Mouse (Mus musculus): ENCODE data around the gene Phf24. TPM values are rescaled to one million over a fixed set of nuclear protein-coding genes. Genes with fewer than 3 reads are reported as not detected.

The Phf24 gene
- polyA plus RNA-seq, 1 experiment from 2014 or later, result 0.51 TPM

DNA sequence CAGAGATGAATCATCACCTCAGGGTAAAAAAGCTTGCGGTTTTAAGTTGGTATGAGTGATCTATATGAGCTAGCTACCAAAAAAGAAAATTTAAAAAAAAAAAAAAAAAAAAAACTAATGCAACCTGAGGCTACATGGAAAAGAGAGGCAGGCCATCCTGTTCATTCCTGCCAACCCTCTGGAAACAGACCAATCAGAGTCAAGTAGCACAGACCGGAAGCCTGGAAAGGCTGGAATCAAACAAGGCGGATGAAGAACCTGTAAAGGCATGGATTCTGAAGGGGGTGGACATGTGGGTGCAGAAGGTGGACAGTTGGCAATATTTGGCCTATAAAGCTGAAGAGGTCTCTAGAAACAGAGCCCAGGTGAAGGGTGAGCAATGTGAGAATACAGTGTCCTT, 29.0 kb downstream of the Phf24 start:
- no peak overlapping the region for H3K27ac ChIP-seq
- H3K9me3 ChIP-seq, result no peaks in the 10 kb centered on the region
- no peak overlapping the region for H3K4me3 ChIP-seq
- WGBS, result 88% methylated on average over 3 of the region's 3 CpGs
- no peak for DNase-seq (ENCODE audit: extremely low spot score, low spot score)
- no peaks in the 10 kb centered on the region for H3K36me3 ChIP-seq (replicated peaks)
- peaks cover 28% of the 10 kb centered on the region for H3K27me3 ChIP-seq (ENCODE audit: poor library complexity, severe bottlenecking)
- peaks cover 45% of the 10 kb centered on the region for H3K4me1 ChIP-seq

DNA sequence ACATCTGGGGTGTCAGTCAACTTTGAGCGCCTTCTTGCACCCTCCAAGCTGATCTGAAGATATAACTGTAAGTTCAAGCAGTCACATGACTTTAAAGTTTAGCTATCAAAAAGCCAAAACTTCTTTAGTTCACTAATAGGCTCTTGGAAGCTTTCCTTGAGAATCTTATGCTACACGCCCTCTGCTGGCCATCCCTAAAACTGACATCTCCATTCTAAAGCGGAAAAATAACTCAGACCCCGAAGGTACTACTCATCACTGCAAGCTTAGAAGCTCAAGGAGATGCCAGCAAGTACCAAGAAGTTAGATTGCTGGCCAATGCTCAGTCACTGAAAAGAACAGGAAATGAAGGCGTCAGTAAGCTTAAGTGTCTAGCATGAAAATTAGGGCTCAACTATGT, 29.5 kb downstream of the Phf24 start:
- Histone ChIP-seq H3K27me3 (ENCODE audit: poor library complexity, severe bottlenecking) (peaks cover 28% of the 10 kb centered on the region), H3K36me3 (replicated peaks) (no peaks in the 10 kb centered on the region), H3K27ac (no peak overlapping the region), H3K9me3 (no peaks in the 10 kb centered on the region), H3K4me3 (no peak overlapping the region), H3K4me1 (peaks cover 50% of the 10 kb centered on the region)
- WGBS, result 11% methylated on average over 5 of the region's 5 CpGs
- peak; percentile 66 for DNase-seq (ENCODE audit: extremely low spot score, low spot score)

DNA sequence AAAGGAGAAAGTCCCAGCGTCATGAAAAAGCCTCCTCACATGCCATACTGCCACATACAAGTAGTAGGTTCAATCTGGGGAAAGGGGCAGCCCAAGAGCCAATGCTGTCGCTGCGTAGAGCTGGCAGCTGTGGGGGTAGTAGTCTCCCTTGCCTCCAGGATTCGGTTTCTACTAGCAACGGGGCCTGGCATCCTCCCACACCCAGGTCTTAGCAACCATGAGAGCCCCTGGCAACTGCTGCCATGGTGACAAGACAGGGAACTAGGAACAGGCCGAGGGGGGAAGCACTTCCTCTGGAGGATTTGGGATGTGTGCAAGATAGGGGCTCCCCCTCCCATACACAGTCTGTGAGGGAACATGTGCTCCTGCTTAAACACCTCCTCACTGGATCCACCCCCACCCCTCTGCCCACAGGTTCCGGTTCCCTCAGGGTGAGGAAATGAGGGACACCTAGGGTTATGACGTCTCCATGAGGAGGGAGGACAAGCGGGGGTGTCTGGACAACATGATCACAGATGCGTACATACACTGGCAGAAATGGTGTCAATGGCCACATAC, 30.4 kb downstream of the Phf24 start:
- DNase-seq (ENCODE audit: extremely low spot score, low spot score), result peak; percentile 61
- Histone ChIP-seq H3K36me3 (replicated peaks) (no peaks in the 10 kb centered on the region), H3K4me1 (peaks cover 57% of the 10 kb centered on the region), H3K9me3 (no peaks in the 10 kb centered on the region), H3K4me3 (0 out of 2 replicates have a peak overlapping the region, but pooled peaks have one; percentile 7), H3K27me3 (ENCODE audit: poor library complexity, severe bottlenecking) (peaks cover 28% of the 10 kb centered on the region), H3K27ac (no peak overlapping the region)
- WGBS, result 46% methylated on average over 10 of the region's 10 CpGs

GRCm38 (mm10) chr4:42948527-42948926, 32.1 kb downstream of the Phf24 start:
- H3K36me3 ChIP-seq (replicated peaks), result peaks cover 9% of the 10 kb centered on the region; the same call in 1 of the 2 replicates
- H3K4me1 ChIP-seq, result peaks cover 74% of the 10 kb centered on the region
- 53% methylated on average over 13 of the region's 13 CpGs for WGBS
- 0 out of 2 replicates have a peak overlapping the region, but pooled peaks have one; percentile 98 for H3K27ac ChIP-seq
- H3K9me3 ChIP-seq, result no peaks in the 10 kb centered on the region
- peaks cover 28% of the 10 kb centered on the region for H3K27me3 ChIP-seq (ENCODE audit: poor library complexity, severe bottlenecking)
- no peak for DNase-seq (ENCODE audit: extremely low spot score, low spot score)
- H3K4me3 ChIP-seq, result peak overlapping the region; percentile 90; the same call in 1 of the 2 replicates

- Histone ChIP-seq H3K36me3 (replicated peaks) (peaks cover 9% of the 10 kb centered on the region; the same call in 1 of the 2 replicates), H3K9me3 (no peaks in the 10 kb centered on the region), H3K4me3 (peak overlapping the region; percentile 90), H3K4me1 (peaks cover 80% of the 10 kb centered on the region), H3K27ac (peak overlapping the region; percentile 98), H3K27me3 (ENCODE audit: poor library complexity, severe bottlenecking) (peaks cover 28% of the 10 kb centered on the region)
- peak; percentile 37 for DNase-seq (ENCODE audit: extremely low spot score, low spot score)
- 17% methylated on average over 14 of the region's 14 CpGs for WGBS
Measured at GRCm38 (mm10) chr4:42949051-42949675, 32.7 kb downstream of the Phf24 start.

DNA sequence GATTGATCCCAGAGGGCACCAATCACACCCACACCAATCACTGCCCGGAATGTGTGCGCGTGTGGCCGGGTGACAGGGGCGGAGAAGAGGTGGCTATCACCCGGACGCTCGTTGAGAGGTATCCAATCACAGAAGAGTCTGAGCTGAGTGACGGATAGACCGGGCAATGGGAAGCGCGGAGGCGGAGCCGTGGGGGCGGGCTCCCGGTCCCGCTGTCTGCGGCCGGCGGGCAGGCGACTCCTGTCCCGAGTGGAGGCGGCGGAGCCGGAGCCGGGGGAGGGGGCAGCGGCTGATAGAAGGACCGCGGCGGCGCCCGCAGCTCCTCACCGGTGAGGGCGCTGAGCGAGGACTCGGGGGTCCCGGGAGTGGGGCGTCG, 33.2 kb downstream of the Phf24 start, which contains the start of gene Dnajb5:
TSS of gene Dnajb5 (plus strand) at position 139 of the 376 bp plus-strand sequence.
- 1% methylated on average over 39 of the region's 39 CpGs for whole genome bisulfite sequencing
- no peaks in the 10 kb centered on the region for H3K9me3 ChIP-seq
- DNase-seq (ENCODE audit: extremely low spot score, low spot score), result peak; percentile 95
- H3K4me1 ChIP-seq, result peaks cover 85% of the 10 kb centered on the region
- peaks cover 11% of the 10 kb centered on the region for H3K36me3 ChIP-seq (replicated peaks)
- peak within 1 kb of the TSS; percentile 98 for H3K27ac ChIP-seq
- peak within 1 kb of the TSS; percentile 90 for H3K4me3 ChIP-seq
- peaks cover 28% of the 10 kb centered on the region for H3K27me3 ChIP-seq (ENCODE audit: poor library complexity, severe bottlenecking)

- peaks cover 16% of the 10 kb centered on the region for H3K36me3 ChIP-seq (replicated peaks)
- peaks cover 28% of the 10 kb centered on the region for H3K27me3 ChIP-seq (ENCODE audit: poor library complexity, severe bottlenecking)
- H3K27ac ChIP-seq, result peak overlapping the region; percentile 98
- H3K4me1 ChIP-seq, result peaks cover 86% of the 10 kb centered on the region
- H3K4me3 ChIP-seq, result peak overlapping the region; percentile 90
- 2% methylated on average over 25 of the region's 27 CpGs for WGBS
- H3K9me3 ChIP-seq, result no peaks in the 10 kb centered on the region
- peak; percentile 86 for DNase-seq (ENCODE audit: extremely low spot score, low spot score)
Measured at GRCm38 (mm10) chr4:42950065-42950558, 33.7 kb downstream of the Phf24 start.

- H3K36me3 ChIP-seq (replicated peaks), result peaks cover 26% of the 10 kb centered on the region
- H3K9me3 ChIP-seq, result no peaks in the 10 kb centered on the region
- H3K4me3 ChIP-seq, result peak overlapping the region; percentile 90; the same call in 1 of the 2 replicates
- DNase-seq (ENCODE audit: extremely low spot score, low spot score), result no peak
- 0 out of 2 replicates have a peak overlapping the region, but pooled peaks have one; percentile 26 for H3K27ac ChIP-seq
- WGBS, result 67% methylated on average over 11 of the region's 11 CpGs
- peaks cover 81% of the 10 kb centered on the region for H3K4me1 ChIP-seq
- H3K27me3 ChIP-seq (ENCODE audit: poor library complexity, severe bottlenecking), result peaks cover 23% of the 10 kb centered on the region
Measured at GRCm38 (mm10) chr4:42951206-42952195, 35.0 kb downstream of the Phf24 start.

GRCm38 (mm10) chr4:42952563-42952962, 36.1 kb downstream of the Phf24 start:
- DNase-seq (ENCODE audit: extremely low spot score, low spot score), result no peak
- 87% methylated on average over 7 of the region's 7 CpGs for WGBS
- Histone ChIP-seq H3K36me3 (replicated peaks) (peaks cover 36% of the 10 kb centered on the region), H3K9me3 (no peaks in the 10 kb centered on the region), H3K4me1 (peaks cover 70% of the 10 kb centered on the region), H3K4me3 (peak overlapping the region; percentile 22; the same call in 1 of the 2 replicates), H3K27ac (peak overlapping the region; percentile 27; the same call in 1 of the 2 replicates), H3K27me3 (ENCODE audit: poor library complexity, severe bottlenecking) (peaks cover 12% of the 10 kb centered on the region)

- Histone ChIP-seq H3K27ac (peak overlapping the region; percentile 72), H3K9me3 (no peaks in the 10 kb centered on the region), H3K27me3 (ENCODE audit: poor library complexity, severe bottlenecking) (peaks cover 2% of the 10 kb centered on the region), H3K36me3 (replicated peaks) (peaks cover 45% of the 10 kb centered on the region), H3K4me1 (peaks cover 60% of the 10 kb centered on the region), H3K4me3 (peak overlapping the region; percentile 22)
- WGBS, result 14% methylated on average over 10 of the region's 10 CpGs
- DNase-seq (ENCODE audit: extremely low spot score, low spot score), result no peak
Measured at GRCm38 (mm10) chr4:42953435-42954094, 37.1 kb downstream of the Phf24 start.

DNA sequence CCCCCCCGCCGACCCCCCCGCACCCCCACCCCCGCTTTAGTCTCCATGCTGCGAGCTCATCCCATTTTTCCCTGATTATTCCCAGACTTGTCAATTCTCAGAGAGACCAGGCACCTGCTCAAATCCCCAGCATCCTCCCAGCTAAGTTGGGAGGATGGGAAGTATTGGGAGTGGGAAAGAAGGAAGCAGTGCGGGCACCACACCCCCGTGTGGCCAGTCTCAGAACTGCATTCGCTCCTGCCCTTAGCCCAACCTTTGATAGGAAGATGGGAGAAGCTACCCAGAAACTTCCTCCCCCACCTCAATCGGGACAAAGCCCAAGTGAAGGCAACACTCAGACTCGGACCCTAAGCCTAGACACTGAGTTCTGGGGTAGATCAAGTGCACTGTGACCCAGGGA, 37.8 kb downstream of the Phf24 start:
- Histone ChIP-seq H3K4me3 (no peak overlapping the region), H3K36me3 (replicated peaks) (peaks cover 50% of the 10 kb centered on the region), H3K27ac (peak overlapping the region; percentile 72; the same call in 1 of the 2 replicates), H3K9me3 (no peaks in the 10 kb centered on the region), H3K4me1 (peaks cover 53% of the 10 kb centered on the region), H3K27me3 (ENCODE audit: poor library complexity, severe bottlenecking) (no peaks in the 10 kb centered on the region)
- WGBS, result 3% methylated on average over 10 of the region's 10 CpGs
- DNase-seq (ENCODE audit: extremely low spot score, low spot score), result peak; percentile 73

DNA sequence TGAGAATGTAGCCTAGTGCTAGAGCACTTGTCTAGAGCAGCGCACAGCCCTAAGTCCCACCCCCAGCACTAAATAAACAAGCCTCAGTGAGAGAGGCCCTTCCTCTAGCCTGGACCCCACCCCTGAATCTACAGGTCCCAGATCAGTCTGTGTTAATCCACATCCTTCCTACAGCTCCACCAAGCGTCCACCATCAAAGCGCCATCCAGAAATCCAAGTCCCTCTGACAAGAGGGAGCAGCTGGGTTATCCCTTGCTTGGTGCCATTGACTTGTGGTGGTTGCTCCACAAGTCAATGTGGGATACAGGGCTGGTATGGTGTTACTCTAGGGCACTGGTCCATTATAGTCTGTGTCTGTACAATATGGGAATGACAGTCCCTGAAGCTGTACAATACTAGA, 38.7 kb downstream of the Phf24 start:
- peaks cover 50% of the 10 kb centered on the region for H3K36me3 ChIP-seq (replicated peaks)
- H3K4me1 ChIP-seq, result peaks cover 46% of the 10 kb centered on the region
- no peak overlapping the region for H3K4me3 ChIP-seq
- H3K27me3 ChIP-seq (ENCODE audit: poor library complexity, severe bottlenecking), result no peaks in the 10 kb centered on the region
- 94% methylated on average over 3 of the region's 3 CpGs for WGBS
- H3K27ac ChIP-seq, result no peak overlapping the region
- DNase-seq (ENCODE audit: extremely low spot score, low spot score), result no peak
- no peaks in the 10 kb centered on the region for H3K9me3 ChIP-seq

Data from forebrain, embryonic 10.5 days (tissue).